8 mouse cellular contexts compared by ENCODE assay signal in the genomic region with DNA sequence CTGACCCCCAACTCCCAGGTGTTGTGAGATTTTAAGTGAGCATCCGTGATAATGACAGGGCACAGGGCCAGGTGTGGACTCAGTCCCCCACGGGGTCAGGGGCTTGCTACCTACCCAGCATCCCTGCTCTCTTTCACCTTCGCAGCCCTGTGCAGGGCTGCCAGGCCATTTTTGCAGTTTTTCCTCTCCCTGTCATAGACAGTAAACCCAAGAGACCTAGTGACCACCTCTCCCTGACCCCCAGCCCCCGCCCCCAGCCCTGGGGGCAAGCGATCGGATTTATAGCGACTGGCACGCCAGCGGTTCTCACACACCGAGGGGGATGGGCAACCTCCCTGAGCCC. TPM values are rescaled to one million over a fixed set of nuclear protein-coding genes. Genes with fewer than 3 reads are reported as not detected.
DNase-seq lines count a peak whose midpoint lies in the region; ATAC-seq and TF ChIP-seq lines count a peak whose summit lies in the region.

No protein-coding gene starts in this region.

- H3K9ac ChIP-seq in liver, adult 2 months (ENCODE audit: low read depth, low read length) = peak overlapping the region; percentile 54
- peak overlapping the region; percentile 72 for H3K9ac ChIP-seq in embryonic facial prominence, embryonic 15.5 days
- peak overlapping the region; percentile 91 for H3K9ac ChIP-seq in intestine, embryonic 16.5 days (ENCODE audit: low read depth, low read length)
- peak overlapping the region; percentile 93 for H3K9ac ChIP-seq in neural tube, embryonic 13.5 days

- H3K4me3 ChIP-seq in liver, adult 2 months (ENCODE audit: insufficient read depth, low read depth, low read length) = peak overlapping the region; percentile 46
- peak overlapping the region; percentile 83 for H3K4me3 ChIP-seq in embryonic facial prominence, embryonic 15.5 days (replicated peaks)
- peak overlapping the region; percentile 79 for H3K4me3 ChIP-seq in intestine, embryonic 16.5 days (ENCODE audit: low read length)
- H3K4me3 ChIP-seq in neural tube, embryonic 13.5 days = peak overlapping the region; percentile 63

- peak; percentile 8; the same call in 1 of the 2 replicates for ATAC-seq in embryonic facial prominence, embryonic 15.5 days (ENCODE audit: insufficient number of reproducible peaks, low FRiP score, low TSS enrichment, low read depth)
- ATAC-seq in intestine, embryonic 16.5 days = no peak; the same call in 1 of the 2 replicates
- peak; percentile 47 for ATAC-seq in neural tube, embryonic 13.5 days (ENCODE audit: low read depth)

- no peak for DNase-seq in liver, adult 2 months (ENCODE audit: extremely low read depth, low read depth, low spot score)
- DNase-seq in liver = no peak
- DNase-seq in thymus, postnatal 36 days = no peak
- no peak for DNase-seq in B cell, adult 2 months
- DNase-seq in gastrocnemius, postnatal 4 days (ENCODE audit: low spot score in 2 of 2) = no peak

- no peak overlapping the region for H3K27ac ChIP-seq in liver, adult 2 months (replicated peaks; ENCODE audit: insufficient read depth, low read depth, low read length)
- peak overlapping the region; percentile 89 for H3K27ac ChIP-seq in embryonic facial prominence, embryonic 15.5 days (replicated peaks)
- H3K27ac ChIP-seq in intestine, embryonic 16.5 days (ENCODE audit: low read length) = peak overlapping the region; percentile 66
- H3K27ac ChIP-seq in neural tube, embryonic 13.5 days (replicated peaks) = peak overlapping the region; percentile 87

- H3K4me1 ChIP-seq in liver, adult 2 months (ENCODE audit: control insufficient read depth, insufficient read depth, low read length) = peaks cover 1% of the 10 kb centered on the region; the same call in 1 of the 2 replicates
- peaks cover 37% of the 10 kb centered on the region for H3K4me1 ChIP-seq in embryonic facial prominence, embryonic 15.5 days
- peaks cover 30% of the 10 kb centered on the region for H3K4me1 ChIP-seq in intestine, embryonic 16.5 days (ENCODE audit: control insufficient read depth, insufficient read depth, low read length)
- peaks cover 38% of the 10 kb centered on the region for H3K4me1 ChIP-seq in neural tube, embryonic 13.5 days (replicated peaks)

- peak overlapping the region; percentile 89 for H3K4me2 ChIP-seq in embryonic facial prominence, embryonic 15.5 days (replicated peaks)
- peak overlapping the region; percentile 89 for H3K4me2 ChIP-seq in intestine, embryonic 16.5 days (ENCODE audit: low read depth, low read length)
- H3K4me2 ChIP-seq in neural tube, embryonic 13.5 days = peak overlapping the region; percentile 71

- H3K9me3 ChIP-seq in embryonic facial prominence, embryonic 15.5 days (replicated peaks) = no peaks in the 10 kb centered on the region
- H3K9me3 ChIP-seq in intestine, embryonic 16.5 days (ENCODE audit: control insufficient read depth, low read length) = no peaks in the 10 kb centered on the region
- H3K9me3 ChIP-seq in neural tube, embryonic 13.5 days = no peaks in the 10 kb centered on the region

- WGBS in liver, adult 2 months = 8% methylated on average over 10 of the region's 10 CpGs
- 3% methylated on average over 10 of the region's 10 CpGs for WGBS in embryonic facial prominence, embryonic 15.5 days
- WGBS in intestine, embryonic 16.5 days = 9% methylated on average over 10 of the region's 10 CpGs
- 4% methylated on average over 10 of the region's 10 CpGs for WGBS in neural tube, embryonic 13.5 days

- 0 out of 2 replicates have a peak, but pooled peaks cover 4% of the 10 kb centered on the region for H3K27me3 ChIP-seq in liver, adult 2 months (ENCODE audit: control insufficient read depth, insufficient read depth, low read length)
- H3K27me3 ChIP-seq in embryonic facial prominence, embryonic 15.5 days = no peaks in the 10 kb centered on the region
- H3K27me3 ChIP-seq in intestine, embryonic 16.5 days (replicated peaks; ENCODE audit: control insufficient read depth, insufficient read depth, low read length) = no peaks in the 10 kb centered on the region
- H3K27me3 ChIP-seq in neural tube, embryonic 13.5 days = no peaks in the 10 kb centered on the region

- H3K36me3 ChIP-seq in liver, adult 2 months (ENCODE audit: control insufficient read depth, insufficient read depth, low read length) = no peaks in the 10 kb centered on the region
- H3K36me3 ChIP-seq in embryonic facial prominence, embryonic 15.5 days = peaks cover 19% of the 10 kb centered on the region
- H3K36me3 ChIP-seq in intestine, embryonic 16.5 days (ENCODE audit: control insufficient read depth, insufficient read depth, low read length) = peaks cover 8% of the 10 kb centered on the region; the same call in 1 of the 2 replicates
- peaks cover 13% of the 10 kb centered on the region for H3K36me3 ChIP-seq in neural tube, embryonic 13.5 days

- TF ChIP-seq POLR2A in liver, adult 2 months (IDR thresholded peaks at IDR 0.05; ENCODE audit: extremely low read depth, insufficient read depth, low read length) = no peak

- H3K79me2 ChIP-seq in liver, adult 2 months (ENCODE audit: control insufficient read depth, insufficient read depth, low read length) = no peaks in the 10 kb centered on the region

- TF ChIP-seq CTCF in liver, adult 2 months (IDR thresholded peaks at IDR 0.05; ENCODE audit: low read depth, low read length) = no peak

RNA-seq across cellular contexts. Expression of a gene that starts 0.4 kb away (rescaled TPM):
- total RNA-seq in liver, adult 2 months (2014; rRNA removed) = 0.18 and 0.47 TPM in 2 replicates
- polyA plus RNA-seq in liver, adult 2 months (2012; rRNA removed) = 0.23 and 0.24 TPM in 2 replicates
- 32.3 and 33.9 TPM in 2 replicates for polyA plus RNA-seq in embryonic facial prominence, embryonic 15.5 days (2015; fragmentation: Nextera tagmentation; extraction: Ambion mirVana)
- 9.6 and 10.0 TPM in 2 replicates for polyA plus RNA-seq in intestine, embryonic 16.5 days (2015; fragmentation: Nextera tagmentation; extraction: Ambion mirVana)
- polyA plus RNA-seq in neural tube, embryonic 13.5 days (2015; fragmentation: Nextera tagmentation; extraction: Ambion mirVana) = 20.0 and 20.2 TPM in 2 replicates
- 10 to 100 TPM; 51.4 to 56.2 TPM for total RNA-seq in gastrocnemius, postnatal 4 days (2021)

RNA-seq across cellular contexts. Expression of a gene that starts 47.4 kb away (rescaled TPM):
- 0.46 and 0.60 TPM in 2 replicates for total RNA-seq in liver, adult 2 months (2014; rRNA removed)
- not detected in 2 replicates for polyA plus RNA-seq in liver, adult 2 months (2012; rRNA removed)
- polyA plus RNA-seq in embryonic facial prominence, embryonic 15.5 days (2015; fragmentation: Nextera tagmentation; extraction: Ambion mirVana) = 0.67 and 0.84 TPM in 2 replicates
- 0.54 and 0.55 TPM in 2 replicates for polyA plus RNA-seq in intestine, embryonic 16.5 days (2015; fragmentation: Nextera tagmentation; extraction: Ambion mirVana)
- 1.4 and 1.8 TPM in 2 replicates for polyA plus RNA-seq in neural tube, embryonic 13.5 days (2015; fragmentation: Nextera tagmentation; extraction: Ambion mirVana)
- not detected for total RNA-seq in gastrocnemius, postnatal 4 days (2021)

RNA-seq across cellular contexts. Expression of a gene that starts 50.9 kb away (rescaled TPM):
- total RNA-seq in liver, adult 2 months (2014; rRNA removed) = 243 and 388 TPM in 2 replicates
- 604 and 869 TPM in 2 replicates for polyA plus RNA-seq in liver, adult 2 months (2012; rRNA removed)
- 11,613 and 14,789 TPM in 2 replicates for polyA plus RNA-seq in embryonic facial prominence, embryonic 15.5 days (2015; fragmentation: Nextera tagmentation; extraction: Ambion mirVana)
- 9,012 and 11,055 TPM in 2 replicates for polyA plus RNA-seq in intestine, embryonic 16.5 days (2015; fragmentation: Nextera tagmentation; extraction: Ambion mirVana)
- 5,548 and 5,687 TPM in 2 replicates for polyA plus RNA-seq in neural tube, embryonic 13.5 days (2015; fragmentation: Nextera tagmentation; extraction: Ambion mirVana)
- 100 to 1,000 TPM; 211 to 422 TPM for total RNA-seq in gastrocnemius, postnatal 4 days (2021)
